Mouse (Mus musculus) cortical plate, adult 2 months (tissue): ENCODE results near the gene Klrk1. TPM values are rescaled to one million over a fixed set of nuclear protein-coding genes. Genes with fewer than 3 reads are reported as not detected.

Source experiments
- H3K27ac ChIP-seq: fragments of 200-500 bp; 2 replicates; pipeline ENCODE4 v1.5.1; 2012; ENCODE audit warnings: low read length, control low read depth, inconsistent platforms; ENCODE audit not compliant: insufficient read depth
- H3K4me1 ChIP-seq: fragments of 200-500 bp; 2 replicates; pipeline ENCODE4 v1.6.1; 2011; ENCODE audit warnings: low read length; ENCODE audit not compliant: control insufficient read depth, insufficient read depth
- H3K4me3 ChIP-seq: fragments of 200-500 bp; 2 replicates; pipeline ENCODE4 v1.5.1; 2011; ENCODE audit warnings: mild to moderate bottlenecking, low read length, control low read depth; ENCODE audit not compliant: insufficient read depth
- CTCF ChIP-seq: fragments of 200-500 bp; IDR thresholded peaks from 2 replicates; pipeline ENCODE4 v1.5.1; 2011; ENCODE audit warnings: mild to moderate bottlenecking, control low read depth, low read length; ENCODE audit not compliant: insufficient read depth; ENCODE audit errors: extremely low read depth
- POLR2A ChIP-seq: fragments of 200-500 bp; IDR thresholded peaks from 2 replicates; pipeline ENCODE4 v1.6.1; 2011; ENCODE audit warnings: mild to moderate bottlenecking, low read length, control low read depth; ENCODE audit not compliant: insufficient read depth; ENCODE audit errors: extremely low read depth
- polyA plus RNA-seq: library from polyadenylated mRNA; depleted of rRNA; stranded (reverse); fragments of >200 nt; gene quantifications from 2 replicates; pipeline ENCODE4 v1.2.3, GENCODE M21; 2012; rRNA removed

Klrk1 gene
- polyA plus RNA-seq, 1 experiment: 0.04 TPM

DNA sequence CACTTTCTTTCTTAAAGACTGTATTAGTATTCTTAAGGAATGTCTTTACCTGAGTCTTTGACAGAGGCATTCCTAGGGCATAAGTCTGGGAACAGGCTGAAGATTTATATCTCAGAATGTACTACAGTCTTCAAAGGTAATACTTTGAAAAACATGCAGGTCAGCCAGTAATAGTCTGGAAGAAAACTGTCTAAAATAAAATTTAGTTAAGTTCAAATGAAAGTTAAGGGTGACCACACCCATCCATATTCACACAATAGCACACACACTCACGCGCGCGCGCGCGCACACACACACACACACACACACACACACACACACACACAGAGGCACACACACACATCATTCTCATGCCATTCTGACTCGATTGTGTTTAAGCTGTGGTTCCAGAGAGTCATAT, 46.1 kb downstream of the Klrk1 start, which contains the start of gene Klre1:
Gene Klre1, plus strand, starts transcription at position 301 of the 400 bp plus-strand sequence.
- no peak for TF ChIP-seq CTCF
- TF ChIP-seq POLR2A: no peak
- H3K4me1 ChIP-seq: no peaks in the 10 kb centered on the region
- no peak within 1 kb of the TSS for H3K27ac ChIP-seq
- no peak within 1 kb of the TSS for H3K4me3 ChIP-seq

DNA sequence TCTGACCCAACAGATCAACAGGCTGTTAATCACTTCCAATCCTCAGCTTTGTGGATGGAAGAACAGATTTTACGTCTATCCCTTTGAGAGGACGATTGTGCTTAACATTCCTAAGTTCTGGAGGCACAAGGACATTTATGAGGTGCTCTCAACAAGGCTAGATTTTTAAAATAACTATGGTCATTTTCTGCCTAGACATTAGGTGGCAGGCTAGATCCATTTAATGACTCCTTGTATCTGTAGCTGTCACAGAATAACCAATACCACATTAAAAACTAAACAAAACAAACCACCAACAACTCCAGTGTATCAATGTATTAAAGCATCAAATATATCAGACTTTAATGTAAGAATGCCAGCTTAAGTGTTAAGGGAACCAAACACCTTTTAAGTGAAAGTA, 48.3 kb downstream of the Klrk1 start:
- Histone ChIP-seq H3K27ac (no peak overlapping the region), H3K4me3 (no peak overlapping the region), H3K4me1 (no peaks in the 10 kb centered on the region)
- TF ChIP-seq CTCF (no peak), POLR2A (no peak)

DNA sequence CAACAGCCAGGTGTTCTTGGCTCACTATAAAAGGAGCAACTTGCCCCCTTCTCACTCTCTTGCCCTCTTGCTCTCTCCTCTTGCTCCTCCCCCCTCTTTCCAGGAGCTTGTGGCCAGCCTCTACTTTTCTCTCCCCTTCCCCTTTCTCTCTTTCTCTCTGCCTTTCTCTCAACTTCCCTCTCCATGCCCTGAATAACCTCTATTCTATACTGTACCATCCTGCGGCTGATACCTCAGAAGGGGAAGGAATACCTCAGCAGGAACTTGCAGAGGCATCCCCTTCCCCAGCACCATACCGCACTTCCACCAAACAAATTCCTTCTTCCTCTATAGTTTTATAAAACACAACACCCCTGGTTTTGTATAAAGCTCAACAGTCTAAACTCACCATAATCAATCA, 58.4 kb downstream of the Klrk1 start:
- no peaks in the 10 kb centered on the region for H3K4me1 ChIP-seq
- TF ChIP-seq POLR2A (no peak), CTCF (no peak)
- no peak overlapping the region for H3K27ac ChIP-seq

More for the DNA sequence above, 58.4 kb downstream of the Klrk1 start:
- no peak overlapping the region for H3K4me3 ChIP-seq

Other genes starting within 250 kb of the Klrk1 start
- 0.06 and 0.19 TPM in 2 replicates for gene Clec12b, start 238.0 kb downstream of the Klrk1 start, polyA plus RNA-seq
- 0.10 TPM in 1 of 2 replicates, not detected in the other for gene Clec1b, start 226.6 kb downstream of the Klrk1 start, polyA plus RNA-seq
- not detected in 2 replicates for gene Clec9a, start 215.0 kb downstream of the Klrk1 start, polyA plus RNA-seq
- gene Clec1a, start 171.9 kb downstream of the Klrk1 start, polyA plus RNA-seq: 0.47 and 0.73 TPM in 2 replicates
- not detected in 2 replicates for gene Olr1, start 116.7 kb downstream of the Klrk1 start, polyA plus RNA-seq
- gene Tmem52b, start 111.3 kb downstream of the Klrk1 start, polyA plus RNA-seq: not detected in 2 replicates
- 580 and 605 TPM in 2 replicates for gene Gabarapl1, start 90.7 kb downstream of the Klrk1 start, polyA plus RNA-seq
- gene Klre1, start 46.0 kb downstream of the Klrk1 start, polyA plus RNA-seq: 0.08 and 0.13 TPM in 2 replicates
- gene Klrd1, start 32.1 kb downstream of the Klrk1 start, polyA plus RNA-seq: 0.30 TPM in 1 of 2 replicates, not detected in the other
- not detected in 2 replicates for gene Klrc3, start 19.5 kb upstream of the Klrk1 start, polyA plus RNA-seq
- gene Klrc2, start 36.8 kb upstream of the Klrk1 start, polyA plus RNA-seq: 0.04 TPM in 1 of 2 replicates, not detected in the other
- gene Klrc1, start 55.1 kb upstream of the Klrk1 start, polyA plus RNA-seq: not detected in 2 replicates
- not detected in 2 replicates for gene Klri1, start 93.3 kb upstream of the Klrk1 start, polyA plus RNA-seq
- 0.02 TPM in 2 replicates for gene Klri2, start 116.6 kb upstream of the Klrk1 start, polyA plus RNA-seq
- gene Gm156, start 160.4 kb upstream of the Klrk1 start, polyA plus RNA-seq: not detected in 2 replicates
- gene Gm17631, start 238.8 kb upstream of the Klrk1 start, polyA plus RNA-seq: not detected in 2 replicates